Mouse (Mus musculus): ENCODE results near the gene Dcps. TPM values are rescaled to one million over a fixed set of nuclear protein-coding genes. Genes with fewer than 3 reads are reported as not detected.

Gene Dcps
- total and polyA plus RNA-seq, 2 experiments: 21.0 to 27.4 TPM

DNA sequence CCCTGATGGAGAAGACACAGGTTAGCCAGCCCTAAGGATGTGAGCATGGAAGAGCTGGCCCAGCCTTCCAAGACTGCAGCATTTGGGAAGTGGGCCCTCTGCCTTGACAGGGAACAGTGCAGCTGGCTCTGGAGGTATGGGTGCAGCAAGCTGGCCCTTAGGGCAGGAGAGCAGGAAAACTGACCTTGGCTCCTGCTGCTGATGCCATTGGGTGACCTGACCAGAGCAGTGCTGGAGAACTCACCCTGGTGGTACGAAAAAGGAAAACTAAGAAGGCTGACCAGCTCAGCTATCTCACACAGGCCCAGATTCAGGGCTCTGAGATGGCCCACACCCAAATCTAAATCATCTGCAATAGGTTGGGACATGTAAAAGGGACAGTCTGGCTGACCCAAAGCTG is 30.0 kb downstream of the Dcps start:
- no peaks in the 10 kb centered on the region for H3K36me3 ChIP-seq (ENCODE audit: control insufficient read depth, insufficient read depth, low read length)
- WGBS: 33% methylated on average over 1 of the region's 1 CpGs

DNA sequence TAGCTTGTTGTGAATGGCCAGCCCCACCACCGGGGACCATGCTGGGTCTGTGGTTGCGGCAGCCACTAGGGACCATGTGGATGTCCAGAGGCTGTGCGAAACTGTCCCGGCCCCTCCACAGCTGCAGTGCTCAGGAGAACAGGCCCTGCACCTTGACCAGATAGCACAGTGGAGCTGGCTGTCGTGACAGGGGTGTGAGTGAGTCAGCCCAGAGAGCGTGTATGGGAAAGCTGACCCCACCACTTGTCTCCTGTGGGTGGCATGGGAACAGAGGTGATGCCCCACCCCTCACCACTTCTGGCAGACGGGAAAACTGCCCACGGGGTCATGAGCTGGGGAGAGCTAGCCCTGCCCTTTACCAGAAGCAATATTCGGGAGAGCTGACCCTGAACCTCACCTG is 30.7 kb downstream of the Dcps start:
- Histone ChIP-seq H3K4me3 (ENCODE audit: insufficient read depth, low read depth, low read length) (no peak overlapping the region), H3K36me3 (ENCODE audit: control insufficient read depth, insufficient read depth, low read length) (no peaks in the 10 kb centered on the region), H3K9ac (ENCODE audit: low read depth, low read length) (no peak overlapping the region), H3K27me3 (ENCODE audit: control insufficient read depth, insufficient read depth, low read length) (no peaks in the 10 kb centered on the region), H3K79me2 (ENCODE audit: control insufficient read depth, insufficient read depth, low read length) (peaks cover 12% of the 10 kb centered on the region), H3K27ac (replicated peaks; ENCODE audit: insufficient read depth, low read depth, low read length) (no peak overlapping the region), H3K4me1 (ENCODE audit: control insufficient read depth, insufficient read depth, low read length) (peaks cover 7% of the 10 kb centered on the region)
- DNase-seq (ENCODE audit: extremely low read depth, low read depth, low spot score): no peak
- TF ChIP-seq POLR2A (IDR thresholded peaks at IDR 0.05; ENCODE audit: extremely low read depth, insufficient read depth, low read length) (no peak), CTCF (IDR thresholded peaks at IDR 0.05; ENCODE audit: low read depth, low read length) (no peak)
- WGBS: 83% methylated on average over 9 of the region's 9 CpGs

More for the DNA sequence above, 30.0 kb downstream of the Dcps start:
- DNase-seq (ENCODE audit: extremely low read depth, low read depth, low spot score): peak; percentile 51
- H3K27ac ChIP-seq (replicated peaks; ENCODE audit: insufficient read depth, low read depth, low read length): no peak overlapping the region
- H3K9ac ChIP-seq (ENCODE audit: low read depth, low read length): no peak overlapping the region
- no peak overlapping the region for H3K4me3 ChIP-seq (ENCODE audit: insufficient read depth, low read depth, low read length)
- H3K79me2 ChIP-seq (ENCODE audit: control insufficient read depth, insufficient read depth, low read length): peaks cover 12% of the 10 kb centered on the region
- no peaks in the 10 kb centered on the region for H3K27me3 ChIP-seq (ENCODE audit: control insufficient read depth, insufficient read depth, low read length)
- H3K4me1 ChIP-seq (ENCODE audit: control insufficient read depth, insufficient read depth, low read length): peaks cover 3% of the 10 kb centered on the region; the same call in 1 of the 2 replicates
- no peak for TF ChIP-seq CTCF (IDR thresholded peaks at IDR 0.05; ENCODE audit: low read depth, low read length)
- TF ChIP-seq POLR2A (IDR thresholded peaks at IDR 0.05; ENCODE audit: extremely low read depth, insufficient read depth, low read length): no peak

DNA sequence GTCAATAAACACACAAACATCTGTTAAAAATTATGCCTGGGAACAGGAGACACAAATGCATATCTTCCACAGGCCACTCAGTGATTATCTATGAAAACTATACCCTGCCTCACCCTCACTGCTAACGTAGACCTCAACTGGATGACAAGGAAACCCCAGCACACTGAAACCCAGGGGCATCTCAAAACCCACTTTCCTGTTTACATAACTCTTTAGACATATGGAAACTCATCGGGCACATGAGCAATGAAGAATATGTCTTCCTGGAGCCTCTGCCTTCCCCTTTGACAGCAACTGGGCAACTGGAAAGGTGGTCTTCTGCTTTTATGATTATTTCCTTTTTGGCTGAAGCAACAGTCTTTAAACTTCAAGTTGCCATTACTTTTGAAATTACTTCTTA is 33.6 kb downstream of the Dcps start:
- H3K4me3 ChIP-seq (ENCODE audit: insufficient read depth, low read depth, low read length): no peak overlapping the region

DNA sequence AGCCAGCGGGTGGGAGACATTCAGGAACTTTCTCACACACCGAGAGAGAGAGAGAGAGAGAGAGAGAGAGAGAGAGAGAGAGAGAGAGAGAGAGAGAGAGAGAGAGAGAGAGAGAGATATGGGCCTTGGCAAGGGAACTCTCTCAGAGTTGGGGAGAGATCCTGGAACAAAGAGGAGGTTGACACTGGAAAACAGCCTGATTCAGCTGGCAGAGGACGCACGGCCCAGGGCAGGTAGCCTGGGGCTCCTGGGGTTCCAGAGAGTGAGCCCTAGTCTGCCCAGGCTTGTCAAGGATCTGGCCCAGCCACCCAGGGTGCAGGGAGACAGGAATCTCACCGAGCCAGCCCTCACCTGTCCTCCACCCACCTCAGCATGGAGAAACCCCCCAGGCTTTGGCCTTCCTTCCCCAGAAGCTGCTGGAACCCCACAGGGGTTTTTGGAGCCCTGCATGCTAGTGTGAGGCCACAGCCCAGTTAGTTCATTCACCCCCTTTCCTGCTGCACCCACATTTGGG is 36.6 kb downstream of the Dcps start:
- Histone ChIP-seq H3K27ac (replicated peaks; ENCODE audit: insufficient read depth, low read depth, low read length) (peak overlapping the region; percentile 95), H3K27me3 (ENCODE audit: control insufficient read depth, insufficient read depth, low read length) (no peaks in the 10 kb centered on the region), H3K4me1 (ENCODE audit: control insufficient read depth, insufficient read depth, low read length) (peaks cover 39% of the 10 kb centered on the region), H3K9ac (ENCODE audit: low read depth, low read length) (peak overlapping the region; percentile 62), H3K36me3 (ENCODE audit: control insufficient read depth, insufficient read depth, low read length) (no peaks in the 10 kb centered on the region), H3K4me3 (ENCODE audit: insufficient read depth, low read depth, low read length) (no peak overlapping the region), H3K79me2 (ENCODE audit: control insufficient read depth, insufficient read depth, low read length) (no peaks in the 10 kb centered on the region)
- TF ChIP-seq CTCF (IDR thresholded peaks at IDR 0.05; ENCODE audit: low read depth, low read length) (no peak), POLR2A (IDR thresholded peaks at IDR 0.05; ENCODE audit: extremely low read depth, insufficient read depth, low read length) (no peak)
- WGBS: 26% methylated on average over 5 of the region's 5 CpGs
- DNase-seq (ENCODE audit: extremely low read depth, low read depth, low spot score): peak; percentile 91

More for the DNA sequence above, 33.6 kb downstream of the Dcps start:
- Histone ChIP-seq H3K36me3 (ENCODE audit: control insufficient read depth, insufficient read depth, low read length) (no peaks in the 10 kb centered on the region), H3K4me1 (ENCODE audit: control insufficient read depth, insufficient read depth, low read length) (peaks cover 24% of the 10 kb centered on the region), H3K27me3 (ENCODE audit: control insufficient read depth, insufficient read depth, low read length) (no peaks in the 10 kb centered on the region), H3K79me2 (ENCODE audit: control insufficient read depth, insufficient read depth, low read length) (peaks cover 9% of the 10 kb centered on the region), H3K9ac (ENCODE audit: low read depth, low read length) (no peak overlapping the region), H3K27ac (replicated peaks; ENCODE audit: insufficient read depth, low read depth, low read length) (no peak overlapping the region)
- WGBS: 84% methylated on average over 2 of the region's 2 CpGs
- TF ChIP-seq CTCF (IDR thresholded peaks at IDR 0.05; ENCODE audit: low read depth, low read length) (no peak), POLR2A (IDR thresholded peaks at IDR 0.05; ENCODE audit: extremely low read depth, insufficient read depth, low read length) (no peak)
- DNase-seq (ENCODE audit: extremely low read depth, low read depth, low spot score): no peak

DNA sequence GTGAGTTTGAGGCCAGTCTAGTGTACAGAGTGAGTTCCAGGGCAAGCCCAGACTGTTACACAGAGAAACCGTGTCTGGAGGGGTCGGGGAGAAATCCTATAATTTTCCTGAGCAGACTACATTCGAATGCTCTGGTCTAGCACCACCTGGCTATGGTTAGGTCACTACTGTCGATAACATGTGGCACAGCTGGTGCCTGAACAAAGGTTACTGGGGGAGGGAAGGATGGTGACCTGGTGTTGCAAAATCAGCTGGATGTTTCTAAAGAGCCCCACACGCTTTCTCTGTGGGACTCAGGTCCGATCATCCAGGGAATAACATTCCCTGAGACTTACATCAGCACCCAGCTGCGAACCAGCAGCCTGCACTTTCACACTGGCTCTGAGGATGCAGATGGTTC is 37.8 kb downstream of the Dcps start:
- H3K79me2 ChIP-seq (ENCODE audit: control insufficient read depth, insufficient read depth, low read length): no peaks in the 10 kb centered on the region
- no peaks in the 10 kb centered on the region for H3K27me3 ChIP-seq (ENCODE audit: control insufficient read depth, insufficient read depth, low read length)
- peak overlapping the region; percentile 95 for H3K27ac ChIP-seq (replicated peaks; ENCODE audit: insufficient read depth, low read depth, low read length)
- DNase-seq (ENCODE audit: extremely low read depth, low read depth, low spot score): peak; percentile 99
- H3K9ac ChIP-seq (ENCODE audit: low read depth, low read length): peak overlapping the region; percentile 59
- H3K4me3 ChIP-seq (ENCODE audit: insufficient read depth, low read depth, low read length): no peak overlapping the region
- TF ChIP-seq POLR2A (IDR thresholded peaks at IDR 0.05; ENCODE audit: extremely low read depth, insufficient read depth, low read length) (no peak), CTCF (IDR thresholded peaks at IDR 0.05; ENCODE audit: low read depth, low read length) (no peak)
- 23% methylated on average over 7 of the region's 7 CpGs for WGBS
- peaks cover 43% of the 10 kb centered on the region for H3K4me1 ChIP-seq (ENCODE audit: control insufficient read depth, insufficient read depth, low read length)
- H3K36me3 ChIP-seq (ENCODE audit: control insufficient read depth, insufficient read depth, low read length): no peaks in the 10 kb centered on the region

DNA sequence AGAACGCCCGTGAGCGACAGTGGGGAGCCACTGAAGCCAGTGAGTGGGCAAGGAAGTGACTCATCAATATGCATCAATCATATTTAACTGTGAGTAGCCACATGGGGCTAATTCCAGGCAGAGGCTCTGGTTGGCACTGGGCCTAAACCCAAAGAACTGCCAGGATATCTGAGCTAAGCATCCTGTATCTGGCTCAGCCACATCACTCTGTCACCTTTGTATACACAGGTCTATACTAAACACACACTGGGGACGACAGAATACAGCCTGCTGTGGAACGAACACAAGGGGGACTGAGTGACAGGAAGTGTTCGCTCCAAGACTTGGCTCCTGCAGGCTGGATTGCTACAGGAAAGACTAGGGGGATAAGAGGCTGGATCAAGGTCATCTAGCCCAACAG is 40.3 kb downstream of the Dcps start:
- H3K27me3 ChIP-seq (ENCODE audit: control insufficient read depth, insufficient read depth, low read length): no peaks in the 10 kb centered on the region
- H3K36me3 ChIP-seq (ENCODE audit: control insufficient read depth, insufficient read depth, low read length): no peaks in the 10 kb centered on the region
- TF ChIP-seq POLR2A (IDR thresholded peaks at IDR 0.05; ENCODE audit: extremely low read depth, insufficient read depth, low read length): no peak
- no peak for TF ChIP-seq CTCF (IDR thresholded peaks at IDR 0.05; ENCODE audit: low read depth, low read length)
- no peak overlapping the region for H3K4me3 ChIP-seq (ENCODE audit: insufficient read depth, low read depth, low read length)
- H3K4me1 ChIP-seq (ENCODE audit: control insufficient read depth, insufficient read depth, low read length): peaks cover 44% of the 10 kb centered on the region
- DNase-seq (ENCODE audit: extremely low read depth, low read depth, low spot score): peak; percentile 54
- no peak overlapping the region for H3K9ac ChIP-seq (ENCODE audit: low read depth, low read length)
- WGBS: 37% methylated on average over 6 of the region's 6 CpGs
- no peaks in the 10 kb centered on the region for H3K79me2 ChIP-seq (ENCODE audit: control insufficient read depth, insufficient read depth, low read length)
- peak overlapping the region; percentile 67 for H3K27ac ChIP-seq (replicated peaks; ENCODE audit: insufficient read depth, low read depth, low read length)

All from liver, adult 2 months (tissue).